Mouse (Mus musculus) kidney, adult 8-10 months (tissue): Measurements from ENCODE around the gene Stx1b.
A peak's percentile ranks its signal among the peaks of the same experiment; 100 is the strongest.
"Not testable (repeated sequence)": the region's sequence is repeated elsewhere in the genome, so short reads cannot be mapped to it uniquely, and the experiment has no call there.

ENCODE experiments used
- DNase-seq, 2 experiments: peaks; one replicate each; pipeline ENCODE4 v3.0.0; 2022

Stx1b gene

GRCm38 (mm10) chr7:127824176-127824871 lies at the start of gene Stx1b, which contains the start of gene Stx4a:
Gene Stx1b (minus strand): TSS chr7:127824549.
Gene Stx4a (plus strand): TSS chr7:127824294.
- no peak for DNase-seq

GRCm38 (mm10) chr7:127870136-127870821 lies 45.9 kb upstream of the Stx1b start:
- no peak for DNase-seq

GRCm38 (mm10) chr7:127869149-127869810 lies 44.9 kb upstream of the Stx1b start:
- no peak for DNase-seq

- no peak for DNase-seq
Observed at GRCm38 (mm10) chr7:127867641-127868040, 43.3 kb upstream of the Stx1b start.

- no peak for DNase-seq
Observed at GRCm38 (mm10) chr7:127866434-127866833, 42.1 kb upstream of the Stx1b start.

GRCm38 (mm10) chr7:127858258-127858657 lies 33.9 kb upstream of the Stx1b start:
- no peak for DNase-seq

GRCm38 (mm10) chr7:127850906-127851305 lies 26.6 kb upstream of the Stx1b start:
- DNase-seq: no peak

GRCm38 (mm10) chr7:127849973-127850875 lies 25.9 kb upstream of the Stx1b start:
- DNase-seq: no peak

GRCm38 (mm10) chr7:127842001-127842718 lies 17.8 kb upstream of the Stx1b start:
- DNase-seq: peak; percentile 85 to 89

- peak; percentile 89 to 93 for DNase-seq
Observed at GRCm38 (mm10) chr7:127841340-127842000, 17.1 kb upstream of the Stx1b start.

- peak in 1 of 2 experiments; percentile 43 for DNase-seq
Observed at GRCm38 (mm10) chr7:127840886-127841285, 16.5 kb upstream of the Stx1b start.

- not testable (repeated sequence) for DNase-seq
Observed at GRCm38 (mm10) chr7:127840031-127840430, 15.7 kb upstream of the Stx1b start.

GRCm38 (mm10) chr7:127837878-127838277 lies 13.5 kb upstream of the Stx1b start:
- not testable (repeated sequence) for DNase-seq

- no peak for DNase-seq
Observed at GRCm38 (mm10) chr7:127837473-127837872, 13.1 kb upstream of the Stx1b start.

GRCm38 (mm10) chr7:127835550-127835949 lies 11.2 kb upstream of the Stx1b start:
- DNase-seq: no peak

GRCm38 (mm10) chr7:127823236-127824171 lies 845 bp downstream of the Stx1b start:
- DNase-seq: no peak

GRCm38 (mm10) chr7:127822494-127822893 lies 1.9 kb downstream of the Stx1b start:
- DNase-seq: no peak

GRCm38 (mm10) chr7:127820836-127821509 lies 3.4 kb downstream of the Stx1b start:
- DNase-seq: no peak

GRCm38 (mm10) chr7:127817776-127818175 lies 6.6 kb downstream of the Stx1b start:
- DNase-seq: no peak

GRCm38 (mm10) chr7:127817053-127817452 lies 7.3 kb downstream of the Stx1b start:
- DNase-seq: no peak
